Mouse (Mus musculus) olfactory bulb, adult 2 months (tissue): ENCODE data around the gene F830045P16Rik. TPM values are rescaled to one million over a fixed set of nuclear protein-coding genes. Genes with fewer than 3 reads are reported as not detected.

Experiments
- H3K27ac ChIP-seq: fragments of 200-500 bp; 2 replicates; pipeline ENCODE4 v1.5.1; 2012; ENCODE audit warnings: low read depth, low read length; ENCODE audit not compliant: insufficient read depth
- H3K4me1 ChIP-seq: fragments of 200-500 bp; 2 replicates; pipeline ENCODE4 v1.6.1; 2012; ENCODE audit warnings: low read length; ENCODE audit not compliant: control insufficient read depth, insufficient read depth
- H3K4me3 ChIP-seq: fragments of 200-500 bp; 2 replicates; pipeline ENCODE4 v1.5.1; 2012; ENCODE audit warnings: mild to moderate bottlenecking, low read depth, low read length, moderate library complexity; ENCODE audit not compliant: insufficient read depth
- CTCF ChIP-seq: fragments of 200-500 bp; IDR thresholded peaks from 2 replicates; pipeline ENCODE4 v1.5.1; 2012; ENCODE audit warnings: low read depth, mild to moderate bottlenecking, low read length, moderate library complexity; ENCODE audit not compliant: insufficient read depth
- POLR2A ChIP-seq: fragments of 200-500 bp; IDR thresholded peaks from 2 replicates; pipeline ENCODE4 v1.6.1; 2012; ENCODE audit warnings: mild to moderate bottlenecking, low read depth, low read length, moderate library complexity; ENCODE audit not compliant: insufficient read depth
- WGBS: fragments of 180-500 bp; shearing (Covaris S2); methylation state at CpG from one replicate; pipeline ENCODE4 v1.1.7; 2018; 5-methylcytosine and 5-hydroxymethylcytosine counted together
- polyA plus RNA-seq: library from polyadenylated mRNA; stranded (reverse); fragments of >200 nt; gene quantifications from 2 replicates; pipeline ENCODE4 v1.2.4, GENCODE M21; 2012; ENCODE audit warnings: low replicate concordance; ENCODE audit not compliant: missing spikeins, insufficient read depth, insufficient read length

Gene F830045P16Rik
- polyA plus RNA-seq, result not detected in 2 replicates

GRCm38 (mm10) chr2:129536377-129536776 is at the start of gene F830045P16Rik:
TSS of gene F830045P16Rik (minus strand) at chr2:129536602.
- WGBS, result 76% methylated on average over 2 of the region's 2 CpGs
- Histone ChIP-seq H3K27ac (no peak within 1 kb of the TSS), H3K4me3 (no peak within 1 kb of the TSS), H3K4me1 (peaks cover 19% of the 10 kb centered on the region)
- TF ChIP-seq CTCF (no peak), POLR2A (no peak)

- Histone ChIP-seq H3K4me3 (no peak overlapping the region), H3K4me1 (peaks cover 50% of the 10 kb centered on the region), H3K27ac (peak overlapping the region; percentile 10; the same call in 1 of the 2 replicates)
- 91% methylated on average over 11 of the region's 11 CpGs for WGBS
- TF ChIP-seq POLR2A (no peak), CTCF (no peak)
These were observed 49.6 kb upstream of the F830045P16Rik start for GRCm38 (mm10) chr2:129585904-129586514.

GRCm38 (mm10) chr2:129584905-129585304 is 48.5 kb upstream of the F830045P16Rik start:
- no peak overlapping the region for H3K4me3 ChIP-seq
- TF ChIP-seq CTCF (no peak), POLR2A (no peak)
- 20% methylated on average over 1 of the region's 1 CpGs for WGBS
- peaks cover 47% of the 10 kb centered on the region for H3K4me1 ChIP-seq
- H3K27ac ChIP-seq, result no peak overlapping the region

- no peak overlapping the region for H3K27ac ChIP-seq
- TF ChIP-seq CTCF, result no peak
- no peak for TF ChIP-seq POLR2A
- WGBS, result 81% methylated on average over 4 of the region's 4 CpGs
- no peak overlapping the region for H3K4me3 ChIP-seq
- peaks cover 31% of the 10 kb centered on the region for H3K4me1 ChIP-seq
These were observed 45.9 kb upstream of the F830045P16Rik start for GRCm38 (mm10) chr2:129582261-129582660.

- WGBS, result 74% methylated on average over 3 of the region's 3 CpGs
- peaks cover 29% of the 10 kb centered on the region for H3K4me1 ChIP-seq
- TF ChIP-seq CTCF, result no peak
- TF ChIP-seq POLR2A, result no peak
These were observed 45.4 kb upstream of the F830045P16Rik start for GRCm38 (mm10) chr2:129581826-129582225.

GRCm38 (mm10) chr2:129580656-129581055 is 44.3 kb upstream of the F830045P16Rik start:
- TF ChIP-seq CTCF (no peak), POLR2A (no peak)
- WGBS, result 32% methylated on average over 4 of the region's 4 CpGs
- Histone ChIP-seq H3K4me3 (no peak overlapping the region), H3K4me1 (peaks cover 30% of the 10 kb centered on the region), H3K27ac (no peak overlapping the region)

More at GRCm38 (mm10) chr2:129581826-129582225, 45.4 kb upstream of the F830045P16Rik start:
- Histone ChIP-seq H3K4me3 (no peak overlapping the region), H3K27ac (no peak overlapping the region)

- no peak overlapping the region for H3K27ac ChIP-seq
These were observed 40.4 kb upstream of the F830045P16Rik start for GRCm38 (mm10) chr2:129576611-129577447.

GRCm38 (mm10) chr2:129575113-129575512 is 38.7 kb upstream of the F830045P16Rik start:
- peaks cover 35% of the 10 kb centered on the region for H3K4me1 ChIP-seq
- peak overlapping the region; percentile 89 for H3K27ac ChIP-seq
- WGBS, result 97% methylated on average over 4 of the region's 4 CpGs
- TF ChIP-seq CTCF (no peak), POLR2A (no peak)
- H3K4me3 ChIP-seq, result no peak overlapping the region

More at GRCm38 (mm10) chr2:129576611-129577447, 40.4 kb upstream of the F830045P16Rik start:
- 64% methylated on average over 8 of the region's 8 CpGs for WGBS
- no peak for TF ChIP-seq CTCF
- TF ChIP-seq POLR2A, result no peak
- peaks cover 43% of the 10 kb centered on the region for H3K4me1 ChIP-seq
- no peak overlapping the region for H3K4me3 ChIP-seq

- Histone ChIP-seq H3K4me1 (peaks cover 35% of the 10 kb centered on the region), H3K4me3 (peak overlapping the region; percentile 27), H3K27ac (peak overlapping the region; percentile 89)
- WGBS, result 7% methylated on average over 24 of the region's 24 CpGs
- TF ChIP-seq CTCF (no peak), POLR2A (no peak)
These were observed 38.1 kb upstream of the F830045P16Rik start for GRCm38 (mm10) chr2:129574395-129575046.
